Mouse (Mus musculus) heart, postnatal 0 days (tissue): ENCODE data around the gene Mrs2.

Experiments
- CTCF ChIP-seq: IDR thresholded peaks from 2 replicates; pipeline ENCODE4 v1.5.1; 2016; ENCODE audit warnings: antibody characterized with exemption, control low read depth, low read depth
- EP300 ChIP-seq: IDR thresholded peaks from 2 replicates; pipeline ENCODE4 v1.6.1; 2016; ENCODE audit warnings: antibody characterized with exemption, low read depth

DNA sequence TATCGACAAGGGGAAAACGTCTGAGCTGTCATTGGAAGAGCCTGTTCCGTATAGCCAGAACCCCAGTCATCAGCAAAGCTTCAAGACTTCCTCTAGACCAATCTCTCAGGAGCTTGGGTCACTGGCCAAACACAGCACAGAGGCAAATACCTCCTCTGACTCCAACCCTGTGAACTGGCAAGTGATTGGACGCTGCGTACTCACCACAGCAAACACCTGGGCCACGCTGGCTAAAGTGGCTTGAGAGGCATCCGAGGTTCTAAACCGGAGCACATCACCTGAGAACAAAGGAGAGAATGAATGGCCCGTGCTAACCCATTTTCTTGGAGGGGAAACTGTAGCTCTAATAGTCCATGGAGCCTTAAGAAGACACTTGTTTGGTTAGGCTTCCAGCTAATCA, 1.9 kb downstream of the Mrs2 start:
- TF ChIP-seq CTCF: no peak
- TF ChIP-seq EP300: no peak
